Mouse (Mus musculus) CD4-positive, CD25-positive, alpha-beta regulatory T cell (primary cell): ENCODE measurements around the gene Pln. TPM values are rescaled to one million over a fixed set of nuclear protein-coding genes. Genes with fewer than 3 reads are reported as not detected.

Source experiments
- polyA plus RNA-seq: library from polyadenylated mRNA; unstranded; fragments of 100-300 nt; shearing (Covaris generic); gene quantifications from one replicate; pipeline ENCODE4 v1.2.1, GENCODE M21; 2017

The Pln gene
- 5.0 TPM for polyA plus RNA-seq

DNA sequence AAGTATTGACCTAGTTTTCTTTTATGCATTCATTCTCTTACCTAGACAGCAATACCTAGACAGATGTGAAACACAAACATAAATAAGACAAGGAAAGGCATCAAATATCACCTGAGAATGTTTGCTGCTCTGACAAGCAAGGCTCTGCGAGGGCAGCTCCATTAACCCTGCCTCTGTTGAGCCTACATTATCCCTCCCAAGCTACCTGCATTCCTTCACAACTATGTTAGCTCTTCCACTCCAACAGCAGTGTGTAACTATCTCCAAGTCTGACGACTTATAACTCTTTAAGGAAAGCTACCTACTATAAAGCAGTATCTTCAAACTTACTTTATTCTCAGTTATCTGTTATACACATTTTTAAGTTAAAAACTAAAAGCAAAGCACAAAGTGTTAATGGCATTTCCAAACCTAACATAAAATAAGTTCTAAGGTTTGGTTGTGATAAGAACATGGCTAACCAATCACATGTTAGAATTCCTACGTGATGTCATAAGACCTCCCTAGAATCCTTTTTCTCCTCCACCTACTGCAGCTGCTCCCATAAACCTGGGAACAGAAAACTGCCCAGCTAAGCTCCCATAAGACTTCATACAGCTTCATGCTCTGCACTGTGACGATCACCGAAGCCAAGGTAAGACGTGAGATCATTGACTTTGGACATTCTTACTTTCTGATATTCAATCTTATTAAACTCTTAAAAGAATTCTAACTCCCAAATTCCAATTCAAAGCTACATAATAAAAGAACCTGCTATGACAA, at the start of gene Pln:
Pln (plus strand) TSS at position 506 of the 762 bp plus-strand sequence.

DNA sequence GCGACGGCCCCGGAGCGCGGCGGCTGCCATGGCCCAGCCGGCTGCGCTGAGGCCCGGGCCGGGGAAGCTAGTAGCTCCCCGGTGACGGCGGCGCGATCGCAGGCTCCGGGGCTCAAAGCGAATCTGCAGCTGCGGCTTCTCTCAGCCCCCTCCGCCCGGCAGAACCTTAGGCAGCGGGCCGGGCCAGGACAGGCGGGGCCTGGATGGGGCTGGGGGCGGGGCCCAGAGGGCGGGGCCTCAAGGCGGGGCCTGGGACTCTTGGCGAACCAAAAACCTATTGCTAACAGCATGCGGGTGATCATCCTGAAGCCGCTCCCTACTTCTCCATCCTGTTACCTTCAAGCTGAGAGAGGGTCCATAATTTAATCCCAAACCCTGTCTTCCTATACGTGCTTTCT, 42.2 kb downstream of the Pln start, which contains the start of gene Cep85l:
Cep85l (minus strand) TSS at position 239 of the 398 bp plus-strand sequence.

Other genes starting within 250 kb of the Pln start
- gene Cep85l, start 42.3 kb downstream of the Pln start, polyA plus RNA-seq, result 17.5 TPM